8 mouse cellular contexts compared by ENCODE assay signal in genomic region chr7:55986526-55987214, GRCm38 (mm10). TPM values are rescaled to one million over a fixed set of nuclear protein-coding genes. Genes with fewer than 3 reads are reported as not detected.
A peak's percentile ranks its signal among the peaks of the same experiment; 100 is the strongest.
DNase-seq lines count a peak whose midpoint lies in the region; ATAC-seq and TF ChIP-seq lines count a peak whose summit lies in the region.

No protein-coding gene starts in this region.

- H3K4me3 ChIP-seq in hindbrain, postnatal 0 days (ENCODE audit: low read length): no peak overlapping the region
- H3K4me3 ChIP-seq in left cerebral cortex, adult 2 months: no peak overlapping the region

- no peak overlapping the region for H3K9ac ChIP-seq in hindbrain, postnatal 0 days (replicated peaks; ENCODE audit: low read length)

- peaks cover 5% of the 10 kb centered on the region; the same call in 1 of the 2 replicates for H3K36me3 ChIP-seq in hindbrain, postnatal 0 days (ENCODE audit: insufficient read depth, low read length)

- H3K9me3 ChIP-seq in hindbrain, postnatal 0 days (ENCODE audit: low read length): no peaks in the 10 kb centered on the region

- DNase-seq in cerebellum, postnatal 4 days (ENCODE audit: low spot score in 2 of 2): peak; percentile 68 to 87
- DNase-seq in gastrocnemius, adult 8-10 months (ENCODE audit: low spot score in 2 of 2): peak; percentile 56 to 65
- DNase-seq in hindbrain, postnatal 0 days (ENCODE audit: low spot score): peak; percentile 78
- peak; percentile 75 to 77 for DNase-seq in left cerebral cortex, adult 2 months (ENCODE audit: extremely low spot score in 1 of 2, low spot score in 2 of 2)
- peak; percentile 58 for DNase-seq in right cerebral cortex, postnatal 25 days
- DNase-seq in yolk sac, embryonic 10.5 days (ENCODE audit: low spot score): peak; percentile 59

- peak overlapping the region; percentile 35 for H3K4me2 ChIP-seq in hindbrain, postnatal 0 days (ENCODE audit: low read depth, low read length)

- H3K27ac ChIP-seq in hindbrain, postnatal 0 days: no peak overlapping the region
- no peak overlapping the region for H3K27ac ChIP-seq in left cerebral cortex, adult 2 months

- intact Hi-C loops in left cerebral cortex, adult 2 months (cut with DNase I): loop anchor here (1.0 to 2.0 kb wide), 2 partner anchors 34 to 56 kb away; no protein-coding TSS in a partner anchor

- no peaks in the 10 kb centered on the region for H3K27me3 ChIP-seq in hindbrain, postnatal 0 days (ENCODE audit: insufficient read depth, low read length)

- peak; percentile 79 for TF ChIP-seq CTCF in hindbrain, postnatal 0 days (IDR thresholded peaks at IDR 0.05; ENCODE audit: low read depth)
- peak; percentile 82 for TF ChIP-seq CTCF in left cerebral cortex, adult 2 months (IDR thresholded peaks at IDR 0.05)

- WGBS in hindbrain, postnatal 0 days: 34% methylated on average over 13 of the region's 13 CpGs

- ATAC-seq in activated CD4-positive, CD25-positive, alpha-beta regulatory T cell, adult 4 months: peak; percentile 84
- peak; percentile 87 for ATAC-seq in hindbrain, postnatal 0 days
- peak; percentile 89 for ATAC-seq in megakaryocyte-erythroid progenitor cell, adult 5-6 weeks (replicated peaks; ENCODE audit: low FRiP score, low TSS enrichment, poor library complexity, severe bottlenecking)

- no peaks in the 10 kb centered on the region for H3K4me1 ChIP-seq in hindbrain, postnatal 0 days (ENCODE audit: insufficient read depth, low read length)

RNA-seq across cellular contexts. Expression of gene Nipa2, which starts 24.4 kb away (rescaled TPM):
- polyA plus RNA-seq in activated CD4-positive, CD25-positive, alpha-beta regulatory T cell, adult 4 months (2017; shearing (Covaris generic)): 10 to 100 TPM; 21.6 to 21.8 TPM
- total RNA-seq in gastrocnemius, adult 8-10 months (2022): 10 to 100 TPM; 29.6 to 36.9 (median 32.4) TPM
- total RNA-seq in hindbrain, postnatal 0 days (2014; rRNA removed): 26.1 and 29.4 TPM in 2 replicates
- polyA plus RNA-seq in hindbrain, postnatal 0 days (2015; fragmentation: Nextera tagmentation; extraction: Ambion mirVana): 37.3 and 38.9 TPM in 2 replicates
- total RNA-seq in left cerebral cortex, adult 2 months (2021): 10 to 100 TPM; 47.7 to 52.3 TPM
- 27.6 and 35.5 TPM in 2 replicates for total RNA-seq in megakaryocyte-erythroid progenitor cell, adult 5-6 weeks (2014; fragmentation: Nextera tagmentation)
- 26.9 and 38.0 TPM in 2 replicates for total RNA-seq in megakaryocyte-erythroid progenitor cell, adult 5-6 weeks (2017)

RNA-seq across cellular contexts. Expression of gene Nipa1, which starts 33.1 kb away (rescaled TPM):
- polyA plus RNA-seq in activated CD4-positive, CD25-positive, alpha-beta regulatory T cell, adult 4 months (2017; shearing (Covaris generic)): under 1 TPM in 1 of 2 experiments, not detected in 1; 0.54 TPM
- 1 to 10 TPM; 3.4 to 4.9 (median 4.0) TPM for total RNA-seq in gastrocnemius, adult 8-10 months (2022)
- total RNA-seq in hindbrain, postnatal 0 days (2014; rRNA removed): 43.5 and 48.0 TPM in 2 replicates
- 30.7 and 31.4 TPM in 2 replicates for polyA plus RNA-seq in hindbrain, postnatal 0 days (2015; fragmentation: Nextera tagmentation; extraction: Ambion mirVana)
- total RNA-seq in left cerebral cortex, adult 2 months (2021): 10 to 100 TPM; 58.5 to 62.1 TPM
- 12.6 and 16.9 TPM in 2 replicates for total RNA-seq in megakaryocyte-erythroid progenitor cell, adult 5-6 weeks (2014; fragmentation: Nextera tagmentation)
- total RNA-seq in megakaryocyte-erythroid progenitor cell, adult 5-6 weeks (2017): 25.5 and 31.7 TPM in 2 replicates
